Mouse (Mus musculus) intestine, postnatal 0 days (tissue): ENCODE results near the gene Pilra. TPM values are rescaled to one million over a fixed set of nuclear protein-coding genes. Genes with fewer than 3 reads are reported as not detected.

Source experiments
- ATAC-seq: fragments of 200-750 bp; cut with Nextera tagmentation; 2 replicates; pipeline ENCODE4 v1.8.0; 2017; ENCODE audit warnings: mild to moderate bottlenecking, moderate TSS enrichment, moderate library complexity
- H3K27ac ChIP-seq: fragments of 300-500 bp; sonication (generic); 2 replicates; pipeline ENCODE4 v1.5.1; 2014; ENCODE audit warnings: mild to moderate bottlenecking, low read depth, low read length, moderate library complexity
- H3K27me3 ChIP-seq: fragments of 300-500 bp; sonication (generic); replicated peaks from 2 replicates; pipeline ENCODE4 v1.6.1; 2014; ENCODE audit warnings: low read length, mixed read lengths; ENCODE audit not compliant: control insufficient read depth, insufficient read depth
- H3K36me3 ChIP-seq: fragments of 300-500 bp; sonication (generic); 2 replicates; pipeline ENCODE4 v1.6.1; 2014; ENCODE audit warnings: mild to moderate bottlenecking, moderate library complexity; ENCODE audit not compliant: control insufficient read depth, insufficient read depth
- H3K4me1 ChIP-seq: fragments of 300-500 bp; sonication (generic); replicated peaks from 2 replicates; pipeline ENCODE4 v1.6.1; 2014; ENCODE audit warnings: antibody characterized with exemption, low read length, mixed read lengths; ENCODE audit not compliant: control insufficient read depth, insufficient read depth
- H3K4me2 ChIP-seq: fragments of 300-500 bp; sonication (generic); replicated peaks from 2 replicates; pipeline ENCODE4 v1.6.1; 2014; ENCODE audit warnings: low read depth, mild to moderate bottlenecking, moderate library complexity
- H3K4me3 ChIP-seq: fragments of 300-500 bp; sonication (generic); 2 replicates; pipeline ENCODE4 v1.5.1; 2014; ENCODE audit warnings: low read depth, low read length
- H3K9ac ChIP-seq: fragments of 300-500 bp; sonication (generic); 2 replicates; pipeline ENCODE4 v1.6.1; 2014; ENCODE audit warnings: mild to moderate bottlenecking, low read depth, low read length
- H3K9me3 ChIP-seq: fragments of 300-500 bp; sonication (generic); 2 replicates; pipeline ENCODE4 v1.6.1; 2016; ENCODE audit warnings: mixed run types; ENCODE audit not compliant: control insufficient read depth
- CTCF ChIP-seq: sonication (generic); IDR thresholded peaks from 2 replicates; pipeline ENCODE4 v1.5.1; 2016; ENCODE audit warnings: low read depth, mild to moderate bottlenecking, control low read depth, antibody characterized with exemption, moderate library complexity
- WGBS: fragments of 180-500 bp; shearing (Covaris S2); extraction: QIAGEN DNeasy Blood & Tissue Kit; methylation state at CpG from one replicate; pipeline ENCODE4 v1.1.7; 2014; 5-methylcytosine and 5-hydroxymethylcytosine counted together
- polyA plus RNA-seq: library from polyadenylated mRNA; unstranded; fragments of >200 nt; fragmentation: Nextera tagmentation; extraction: Ambion mirVana; gene quantifications from 2 replicates; pipeline ENCODE4 v1.2.1, GENCODE M21; 2015

Pilra gene
- polyA plus RNA-seq, 1 experiment from 2014 or later: 2.4 TPM

DNA sequence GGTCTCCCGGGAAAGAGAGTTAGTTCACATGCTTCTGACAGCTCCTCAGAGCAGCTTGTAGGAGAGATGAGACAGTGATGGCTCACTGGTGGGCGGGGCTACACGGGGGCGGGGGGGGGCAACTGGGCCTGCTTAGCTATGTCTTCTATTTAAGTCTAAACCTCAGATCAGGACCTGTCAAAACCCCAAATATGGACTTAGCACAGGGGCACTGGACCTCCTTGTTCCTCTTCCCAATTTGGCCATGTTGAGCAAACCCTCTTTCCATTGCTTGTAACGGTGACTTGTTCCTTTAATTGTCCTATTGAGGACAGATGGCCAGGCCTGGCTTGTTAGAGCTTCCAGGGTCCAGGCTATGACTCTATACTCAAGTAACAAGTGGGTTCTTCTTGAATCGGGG lies 4.6 kb downstream of the Pilra start:
- Histone ChIP-seq H3K4me2 (no peak overlapping the region), H3K4me3 (no peak overlapping the region), H3K9me3 (no peaks in the 10 kb centered on the region), H3K27me3 (no peaks in the 10 kb centered on the region), H3K9ac (no peak overlapping the region), H3K27ac (no peak overlapping the region), H3K36me3 (no peaks in the 10 kb centered on the region), H3K4me1 (no peaks in the 10 kb centered on the region)
- no peak for TF ChIP-seq CTCF
- ATAC-seq: no peak
- WGBS: 68% methylated on average over 6 of the region's 6 CpGs

- H3K4me1 ChIP-seq: no peaks in the 10 kb centered on the region
- no peaks in the 10 kb centered on the region for H3K9me3 ChIP-seq
- H3K27ac ChIP-seq: no peak overlapping the region
- no peaks in the 10 kb centered on the region for H3K36me3 ChIP-seq
- no peak for ATAC-seq
- H3K27me3 ChIP-seq: no peaks in the 10 kb centered on the region
- H3K4me3 ChIP-seq: no peak overlapping the region
- no peak overlapping the region for H3K9ac ChIP-seq
- WGBS: 79% methylated on average over 4 of the region's 4 CpGs
- TF ChIP-seq CTCF: no peak
- H3K4me2 ChIP-seq: no peak overlapping the region
Measured at GRCm38 (mm10) chr5:137831106-137831505, 5.0 kb downstream of the Pilra start.

- H3K9me3 ChIP-seq: no peaks in the 10 kb centered on the region
- H3K4me1 ChIP-seq: no peaks in the 10 kb centered on the region
- no peak overlapping the region for H3K27ac ChIP-seq
- H3K4me3 ChIP-seq: no peak overlapping the region
- no peak for ATAC-seq
- 73% methylated on average over 7 of the region's 7 CpGs for WGBS
- no peak overlapping the region for H3K9ac ChIP-seq
- no peak for TF ChIP-seq CTCF
- no peaks in the 10 kb centered on the region for H3K27me3 ChIP-seq
- H3K36me3 ChIP-seq: no peaks in the 10 kb centered on the region
- no peak overlapping the region for H3K4me2 ChIP-seq
Measured at GRCm38 (mm10) chr5:137830238-137830637, 5.8 kb downstream of the Pilra start.

GRCm38 (mm10) chr5:137828694-137829093 lies 7.4 kb downstream of the Pilra start:
- no peak for TF ChIP-seq CTCF
- no peak overlapping the region for H3K4me3 ChIP-seq
- H3K27ac ChIP-seq: no peak overlapping the region
- H3K27me3 ChIP-seq: no peaks in the 10 kb centered on the region
- no peaks in the 10 kb centered on the region for H3K9me3 ChIP-seq
- WGBS: 78% methylated on average over 6 of the region's 6 CpGs
- H3K4me1 ChIP-seq: no peaks in the 10 kb centered on the region
- H3K4me2 ChIP-seq: no peak overlapping the region
- H3K9ac ChIP-seq: no peak overlapping the region
- ATAC-seq: no peak
- no peaks in the 10 kb centered on the region for H3K36me3 ChIP-seq

- Histone ChIP-seq H3K27me3 (no peaks in the 10 kb centered on the region), H3K27ac (no peak overlapping the region), H3K4me1 (no peaks in the 10 kb centered on the region), H3K9me3 (no peaks in the 10 kb centered on the region), H3K9ac (no peak overlapping the region), H3K4me3 (no peak overlapping the region), H3K36me3 (no peaks in the 10 kb centered on the region), H3K4me2 (no peak overlapping the region)
- WGBS: 47% methylated on average over 7 of the region's 7 CpGs
- ATAC-seq: no peak
- TF ChIP-seq CTCF: no peak
Measured at GRCm38 (mm10) chr5:137826421-137826820, 9.7 kb downstream of the Pilra start.

- H3K9ac ChIP-seq: no peak overlapping the region
- no peak overlapping the region for H3K27ac ChIP-seq
- no peaks in the 10 kb centered on the region for H3K36me3 ChIP-seq
- H3K9me3 ChIP-seq: no peaks in the 10 kb centered on the region
- ATAC-seq: no peak
- H3K4me3 ChIP-seq: no peak overlapping the region
- no peaks in the 10 kb centered on the region for H3K4me1 ChIP-seq
- H3K4me2 ChIP-seq: no peak overlapping the region
- TF ChIP-seq CTCF: no peak
- WGBS: 62% methylated on average over 2 of the region's 2 CpGs
- no peaks in the 10 kb centered on the region for H3K27me3 ChIP-seq
Measured at GRCm38 (mm10) chr5:137825971-137826370, 10.1 kb downstream of the Pilra start.

DNA sequence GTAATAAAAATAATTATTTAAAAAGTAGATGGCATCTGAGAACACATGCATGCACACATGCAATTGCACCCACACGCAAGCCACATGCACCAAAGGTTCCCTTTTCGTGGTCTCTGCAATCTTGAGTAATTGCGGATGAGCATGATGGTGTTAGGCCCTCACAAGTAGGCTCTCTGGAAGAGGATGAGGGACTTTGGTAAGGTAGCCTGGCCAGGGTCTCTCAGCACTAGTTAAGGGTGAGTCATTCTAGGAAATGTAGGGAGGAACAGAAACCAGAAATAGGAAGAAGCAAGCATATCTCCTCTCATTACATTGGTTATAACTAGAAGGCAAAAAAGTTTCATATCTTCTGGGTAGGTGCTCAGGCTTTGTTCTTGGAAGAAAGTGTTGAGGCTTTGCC lies 11.1 kb downstream of the Pilra start:
- no peak for ATAC-seq
- Histone ChIP-seq H3K27me3 (no peaks in the 10 kb centered on the region), H3K9ac (no peak overlapping the region), H3K4me1 (no peaks in the 10 kb centered on the region), H3K36me3 (no peaks in the 10 kb centered on the region), H3K4me3 (no peak overlapping the region), H3K4me2 (no peak overlapping the region), H3K9me3 (no peaks in the 10 kb centered on the region), H3K27ac (no peak overlapping the region)
- TF ChIP-seq CTCF: no peak
- 94% methylated on average over 3 of the region's 3 CpGs for WGBS
